Mouse (Mus musculus) Muller cell, postnatal 12 days (primary cell): ENCODE data around the gene Sar1b.
"Not testable (repeated sequence)": the region's sequence is repeated elsewhere in the genome, so short reads cannot be mapped to it uniquely, and the experiment has no call there.

Experiments
- DNase-seq: peaks from one replicate; pipeline ENCODE4 v3.0.0-alpha.2; 2015; ENCODE audit errors: inconsistent ontology term

Sar1b gene

DNA sequence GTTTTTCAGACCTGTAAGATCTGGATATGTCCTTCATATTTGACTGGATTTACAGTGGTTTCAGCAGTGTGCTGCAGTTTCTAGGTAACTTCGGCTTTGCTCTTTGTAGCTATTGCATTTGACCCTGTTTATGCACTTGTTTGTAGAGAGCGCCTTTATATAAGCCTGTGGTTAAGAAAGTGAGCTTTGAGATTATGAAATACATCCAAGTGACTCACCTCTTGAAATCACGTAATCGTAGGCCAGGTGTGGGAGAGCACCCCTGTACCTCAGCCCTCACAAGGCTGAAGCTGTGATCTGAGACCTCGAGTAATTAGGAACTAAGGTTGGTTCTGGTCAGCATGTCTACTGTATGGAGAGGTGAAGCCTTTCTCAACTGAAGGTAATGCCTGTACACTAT lies 14.0 kb downstream of the Sar1b start:
- no peak for DNase-seq

DNA sequence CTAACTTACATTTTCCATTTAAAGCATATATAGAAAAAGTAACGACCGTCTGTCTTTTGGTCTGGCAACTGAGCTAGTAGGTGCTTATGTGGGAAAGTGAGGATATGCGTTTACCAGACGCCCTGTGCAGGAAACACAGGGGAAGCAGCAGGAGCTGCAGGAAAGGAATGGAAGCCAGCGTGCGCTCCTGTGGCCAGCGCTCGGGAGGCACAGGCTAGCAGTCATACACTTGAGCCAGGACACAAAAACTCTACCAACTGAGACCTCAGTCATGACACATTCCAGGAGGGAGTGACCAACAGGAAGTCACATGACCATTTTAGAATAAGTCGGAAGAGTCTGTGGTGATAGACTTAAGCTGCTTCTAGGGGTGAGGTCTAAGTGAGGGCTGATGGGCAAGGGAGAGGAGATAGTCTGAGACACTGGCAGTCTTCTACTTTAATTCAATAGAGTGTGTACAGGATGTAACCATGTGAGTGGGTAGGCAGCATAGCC lies 17.3 kb downstream of the Sar1b start:
- DNase-seq: no peak

DNA sequence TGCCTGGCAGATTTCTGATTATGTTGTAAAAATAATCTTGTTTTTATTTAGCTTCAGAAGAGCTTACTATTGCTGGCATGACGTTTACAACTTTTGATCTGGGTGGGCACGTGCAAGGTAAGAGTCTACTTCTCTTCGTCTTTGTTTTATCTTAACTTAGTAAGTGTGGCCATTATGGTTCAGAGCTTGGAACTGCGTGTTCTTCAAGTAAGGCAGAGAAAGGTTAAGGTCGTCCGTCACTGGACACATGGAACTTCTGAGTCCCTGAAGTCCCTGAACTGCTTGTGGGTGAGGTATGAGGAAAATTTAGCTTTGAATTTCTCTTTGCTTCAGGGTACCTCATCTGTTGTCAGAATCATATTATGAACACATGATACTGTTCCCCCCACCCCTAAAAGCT lies 19.2 kb downstream of the Sar1b start:
- no peak for DNase-seq

DNA sequence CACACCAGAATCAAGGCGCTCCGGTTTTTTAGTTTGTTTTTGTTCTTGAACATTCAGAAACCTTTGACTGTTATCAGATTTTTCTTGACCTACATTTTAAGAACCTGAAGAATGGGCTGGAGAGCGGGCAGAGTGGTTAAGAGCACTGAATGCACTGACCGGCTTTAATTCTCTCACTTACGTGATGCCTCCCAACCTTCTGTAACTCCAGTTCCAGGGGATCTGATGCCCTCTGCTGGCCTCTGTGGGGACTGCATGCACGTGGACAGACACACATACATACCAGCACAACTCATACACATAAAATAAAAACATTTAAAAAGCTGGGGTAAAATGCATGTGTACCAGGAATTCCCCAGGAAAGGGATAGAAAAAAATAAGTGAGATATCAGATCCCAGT lies 22.4 kb downstream of the Sar1b start:
- DNase-seq: no peak

DNA sequence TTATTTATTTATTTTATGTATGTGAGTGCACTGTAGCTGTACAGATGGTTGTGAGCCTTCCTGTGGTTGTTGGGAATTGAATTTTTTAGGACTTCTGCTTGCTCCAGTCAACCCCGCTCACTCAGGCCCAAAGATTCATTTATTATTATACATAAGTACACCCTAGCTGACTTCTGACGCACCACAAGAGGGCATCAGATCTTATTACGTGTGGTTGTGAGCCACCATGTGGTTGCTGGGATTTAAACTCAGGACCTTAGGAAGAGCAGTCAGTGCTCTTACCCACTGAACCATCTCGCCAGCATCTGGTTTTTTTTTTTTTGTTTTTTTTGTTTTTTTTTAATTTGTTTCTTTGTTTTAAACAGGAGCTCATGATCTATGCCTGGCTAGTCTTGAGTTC lies 26.2 kb downstream of the Sar1b start:
- DNase-seq: not testable (repeated sequence)

DNA sequence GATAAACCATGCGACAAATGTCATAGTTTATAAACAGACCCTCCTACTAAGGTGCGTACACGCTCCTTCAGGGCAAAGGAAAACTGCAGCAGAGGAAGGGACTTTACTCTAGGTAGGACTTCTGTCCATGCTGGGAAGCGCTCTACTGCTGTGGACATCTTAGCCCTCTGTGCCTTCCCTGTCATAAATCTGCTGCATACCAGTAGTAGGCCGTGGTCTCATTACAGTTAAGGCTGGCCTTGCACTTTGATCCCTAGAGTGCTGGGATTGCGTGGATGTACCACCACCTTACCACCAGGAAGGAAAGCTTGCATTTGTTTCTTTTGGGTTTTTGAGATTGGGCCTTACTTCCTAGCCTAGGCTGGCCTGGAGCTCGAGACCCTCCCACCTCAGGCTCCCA lies 27.2 kb downstream of the Sar1b start:
- no peak for DNase-seq

DNA sequence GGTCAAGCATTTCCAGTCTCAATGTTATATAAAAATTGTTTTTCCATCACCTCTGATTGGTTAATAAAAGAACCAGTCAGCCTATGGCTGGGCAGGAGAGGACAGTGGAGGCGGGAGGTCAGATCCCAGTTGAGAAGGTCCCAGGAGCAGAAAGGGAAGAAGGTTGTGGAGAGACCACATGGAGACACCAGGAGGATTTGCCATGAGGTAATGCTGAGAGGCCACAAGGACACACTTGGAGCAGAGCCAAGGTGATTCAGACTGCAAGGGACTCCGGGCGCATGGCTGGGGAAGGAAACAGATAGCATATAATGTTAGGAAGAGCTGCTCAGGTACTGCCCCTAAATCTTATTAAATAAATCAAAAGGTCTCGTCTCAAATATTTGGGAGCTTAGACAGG lies 32.8 kb downstream of the Sar1b start:
- peak; percentile 25 for DNase-seq

DNA sequence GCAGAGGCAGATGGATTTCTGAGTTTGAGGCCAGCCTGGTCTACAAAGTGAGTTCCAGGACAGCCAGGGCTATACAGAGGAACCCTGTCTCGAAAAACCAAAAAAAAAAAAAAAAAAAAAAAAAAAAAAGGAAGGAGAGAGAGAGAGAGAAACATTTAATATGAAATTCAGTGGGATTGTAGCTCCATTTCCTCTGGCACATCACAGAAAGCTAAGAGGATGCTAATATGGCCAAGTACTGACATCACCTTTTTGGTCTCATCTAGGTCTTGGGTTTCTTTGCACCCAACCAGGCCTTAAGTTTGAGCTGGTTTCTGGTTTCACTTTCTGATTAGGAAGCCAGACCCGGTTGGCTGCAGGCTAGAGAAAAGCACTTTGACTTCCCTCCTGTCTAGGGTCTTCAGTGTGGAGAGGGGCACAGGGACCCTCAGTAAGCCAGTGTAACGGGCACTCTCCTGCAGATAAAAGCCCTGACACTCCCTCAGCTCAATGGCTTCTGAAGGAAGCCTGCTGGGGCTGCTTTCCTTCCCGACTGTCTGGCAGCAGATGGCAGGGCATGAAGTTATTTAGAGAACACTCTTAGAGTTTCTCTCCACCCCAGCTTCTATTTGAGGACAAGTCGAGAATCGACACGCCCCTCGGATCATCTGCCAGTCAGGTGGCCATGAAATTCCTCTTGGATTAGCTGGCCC lies 37.3 kb downstream of the Sar1b start:
- no peak for DNase-seq

DNA sequence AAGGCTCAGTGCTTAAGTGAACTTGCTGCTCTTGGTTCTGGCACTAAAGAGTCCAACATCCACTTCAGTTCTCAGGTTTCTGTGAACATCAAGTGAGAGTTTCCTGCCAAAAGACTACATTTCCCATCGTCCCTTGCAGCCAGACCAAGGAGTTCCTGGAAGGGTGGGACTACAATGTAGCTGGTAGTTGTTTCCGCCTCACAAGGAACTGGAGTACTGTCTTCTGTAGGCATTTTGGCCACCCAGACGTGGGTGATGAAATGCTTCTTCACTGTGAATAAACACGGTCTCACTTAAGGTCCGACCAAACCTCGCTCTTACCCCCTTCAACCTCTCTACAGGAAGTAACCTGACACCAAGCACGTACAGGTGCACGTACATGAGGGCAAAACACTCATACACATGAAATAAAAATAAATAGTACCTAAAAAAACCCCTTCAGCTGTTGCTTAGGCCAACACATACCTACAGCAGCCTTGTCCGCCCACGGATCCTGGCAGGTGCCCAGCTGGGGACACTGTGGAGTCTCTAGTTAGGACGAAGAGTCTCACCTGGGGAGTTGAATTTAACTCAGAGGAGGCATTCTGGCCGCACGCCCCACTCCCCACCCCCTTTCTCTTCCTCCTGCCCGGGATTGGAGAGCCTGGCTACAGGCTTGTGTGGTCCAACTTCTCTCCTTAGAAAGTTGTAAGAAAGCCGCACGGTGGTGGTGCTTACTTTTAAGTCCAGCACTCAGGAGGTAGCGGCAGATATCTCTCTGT lies 41.9 kb downstream of the Sar1b start:
- DNase-seq: peak; percentile 59

DNA sequence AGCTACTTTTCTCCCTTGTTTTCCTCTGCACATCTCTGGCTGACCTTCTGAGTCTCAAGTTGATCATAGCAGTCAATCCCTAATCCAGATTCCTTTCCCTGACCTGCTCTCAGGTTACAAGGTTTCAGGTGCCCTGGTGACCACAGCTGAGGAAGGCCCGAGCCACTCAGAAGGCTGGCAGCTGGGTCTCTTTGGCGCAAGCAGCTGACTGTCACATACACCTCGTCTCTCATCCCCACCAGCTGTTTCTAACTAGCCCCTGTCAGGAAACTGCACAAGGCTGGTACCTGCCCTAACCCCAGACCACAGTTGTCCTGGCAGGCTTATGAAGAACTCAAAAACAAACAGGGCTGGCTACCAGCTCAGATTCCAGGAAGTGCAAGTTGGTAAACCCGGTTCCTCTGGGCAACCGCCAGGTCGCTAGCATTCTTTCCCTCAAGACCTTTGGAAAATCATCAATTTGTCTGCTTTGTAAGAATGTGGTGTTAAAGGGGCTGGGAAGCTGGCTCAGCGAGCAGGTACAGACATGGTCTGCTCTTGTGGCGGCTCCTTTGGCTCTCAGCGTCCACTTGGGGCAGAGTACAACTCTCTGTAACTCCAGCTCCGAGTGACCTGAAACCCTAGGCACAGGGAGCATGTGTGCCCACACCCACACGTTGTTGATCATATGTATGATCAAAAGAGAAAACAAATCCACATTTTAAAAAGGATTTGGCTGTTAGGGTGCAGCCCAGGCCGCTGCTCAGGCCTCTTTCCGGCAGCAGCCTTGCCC lies 43.8 kb downstream of the Sar1b start:
- peak; percentile 77 for DNase-seq

DNA sequence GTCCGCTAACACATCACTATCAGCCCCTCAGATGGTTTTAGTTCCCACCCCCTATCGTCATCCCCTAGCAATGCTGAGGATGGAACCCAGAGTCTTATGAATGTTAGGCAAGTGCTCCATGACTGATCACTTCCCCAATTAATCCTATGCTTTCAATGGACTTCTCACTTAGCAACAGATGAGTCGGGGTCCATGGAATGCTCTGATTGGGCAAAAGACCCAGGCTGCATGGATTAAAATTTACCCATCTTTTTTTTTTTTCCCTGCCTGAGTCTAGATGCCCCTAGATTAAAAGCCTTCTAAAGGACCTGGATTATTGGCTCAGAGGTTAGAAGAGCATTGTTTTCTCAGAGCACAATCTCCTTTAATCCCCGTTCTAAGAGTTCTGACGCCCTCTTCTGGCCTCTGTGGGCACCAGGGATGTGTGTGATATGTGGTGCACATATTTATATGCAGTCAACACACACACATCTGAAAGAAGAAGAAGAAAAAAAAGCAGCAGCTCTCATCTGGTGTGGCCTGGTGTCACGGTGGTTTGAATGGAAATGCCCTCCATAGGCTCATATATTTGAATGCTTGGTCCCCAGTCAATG lies 46.2 kb downstream of the Sar1b start:
- DNase-seq: peak; percentile 74

DNA sequence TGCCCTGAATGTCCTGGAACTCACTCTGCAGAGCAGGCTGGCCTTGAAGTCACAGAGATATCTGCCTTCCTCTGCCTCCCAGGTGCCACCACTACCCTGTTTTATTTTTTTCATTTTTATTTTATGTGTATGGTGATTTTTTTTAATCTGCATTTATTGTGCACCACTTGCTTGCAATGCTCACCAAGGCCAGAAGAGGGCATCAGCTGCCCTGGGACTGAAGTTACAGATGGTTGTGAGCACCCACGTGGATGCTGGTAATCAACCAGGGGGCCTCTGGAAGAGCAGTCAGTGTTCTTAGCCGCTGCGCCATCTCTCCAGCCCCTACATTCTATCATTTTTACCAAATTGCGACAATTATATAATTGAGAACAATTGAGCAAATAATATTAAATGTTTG lies 47.7 kb downstream of the Sar1b start:
- DNase-seq: no peak

DNA sequence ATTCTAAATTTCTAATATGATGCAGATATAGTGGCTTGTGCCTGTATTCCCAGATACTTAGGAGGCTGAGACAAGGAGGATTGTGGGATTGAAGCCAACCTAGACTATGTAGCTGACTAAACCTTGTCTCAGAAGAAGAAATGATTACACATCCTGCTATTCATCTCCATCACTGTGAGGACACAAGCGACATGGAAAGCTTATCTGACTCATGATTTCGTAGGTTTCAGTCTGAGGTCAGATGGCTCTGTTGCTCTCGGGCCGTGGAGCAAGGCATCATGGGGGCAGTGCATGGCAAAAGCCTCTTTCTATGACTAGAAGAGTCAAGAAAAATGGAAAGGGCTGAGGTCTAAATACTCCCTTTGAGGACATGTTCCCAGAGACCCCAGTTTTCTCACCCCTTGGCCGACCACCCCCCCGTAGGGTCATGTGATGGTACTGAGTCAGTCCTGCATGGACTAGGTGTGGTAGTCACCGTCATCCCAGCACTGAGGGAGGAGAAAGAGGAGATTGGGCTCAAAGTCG lies 48.6 kb downstream of the Sar1b start:
- DNase-seq: no peak

DNA sequence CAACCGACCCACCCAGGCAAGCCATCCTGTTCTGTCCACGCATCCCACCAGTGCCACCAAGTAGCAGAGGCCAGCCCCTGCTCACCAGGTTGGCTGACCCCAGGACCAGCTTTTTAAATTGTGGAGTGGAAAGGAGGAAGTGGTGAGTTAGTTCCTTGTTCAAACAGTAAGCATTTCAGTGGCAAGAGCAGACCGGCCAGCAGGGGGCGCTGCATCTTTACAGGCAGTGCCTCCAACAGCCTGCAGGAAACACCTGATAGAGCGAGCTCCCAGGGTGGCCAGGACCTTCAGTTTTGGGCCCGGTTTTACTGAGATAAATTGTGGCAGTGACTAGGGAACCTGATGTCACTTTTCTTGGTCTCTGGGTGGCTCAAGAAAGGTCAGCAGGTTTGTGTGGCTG lies 54.3 kb downstream of the Sar1b start:
- peak; percentile 78 for DNase-seq

DNA sequence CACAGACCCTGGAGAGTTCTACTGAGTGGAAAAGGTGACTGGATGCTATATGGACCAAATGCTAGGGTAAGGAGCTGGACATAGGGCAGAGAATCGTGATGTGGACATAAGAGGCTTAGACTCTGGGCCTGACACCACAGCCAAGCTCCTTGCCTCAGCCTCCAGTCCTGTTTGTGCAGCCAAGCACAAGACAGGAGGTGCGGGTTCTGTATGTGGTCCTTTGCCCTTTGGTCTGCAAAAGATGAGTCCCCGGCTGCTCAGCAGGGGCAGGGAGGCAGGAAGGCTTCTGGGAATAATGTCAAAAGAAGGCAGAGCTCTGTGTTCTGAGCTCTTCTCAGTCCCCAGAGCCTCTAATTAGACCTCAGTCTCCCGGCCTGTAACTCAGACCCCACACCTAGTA lies 55.4 kb downstream of the Sar1b start:
- no peak for DNase-seq

DNA sequence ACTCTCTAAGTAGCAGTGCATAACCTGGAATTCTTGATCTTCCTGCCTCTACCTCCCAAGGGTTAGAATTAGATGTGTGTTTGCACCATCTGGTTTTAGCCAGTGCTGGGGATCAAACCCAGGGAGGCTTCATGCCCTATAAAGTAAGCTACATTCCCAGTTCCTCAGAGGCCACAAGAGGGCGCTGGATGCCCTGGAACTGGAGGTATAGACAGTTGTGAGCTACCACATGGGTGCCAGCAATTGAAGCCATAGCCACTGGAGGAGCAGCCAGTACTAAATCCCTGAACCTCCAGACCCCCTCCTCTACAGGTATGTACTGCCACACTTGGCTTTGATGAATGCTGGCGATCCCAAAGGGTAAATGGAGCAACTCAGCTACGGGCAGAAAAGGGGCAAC lies 56.5 kb downstream of the Sar1b start:
- DNase-seq: no peak

DNA sequence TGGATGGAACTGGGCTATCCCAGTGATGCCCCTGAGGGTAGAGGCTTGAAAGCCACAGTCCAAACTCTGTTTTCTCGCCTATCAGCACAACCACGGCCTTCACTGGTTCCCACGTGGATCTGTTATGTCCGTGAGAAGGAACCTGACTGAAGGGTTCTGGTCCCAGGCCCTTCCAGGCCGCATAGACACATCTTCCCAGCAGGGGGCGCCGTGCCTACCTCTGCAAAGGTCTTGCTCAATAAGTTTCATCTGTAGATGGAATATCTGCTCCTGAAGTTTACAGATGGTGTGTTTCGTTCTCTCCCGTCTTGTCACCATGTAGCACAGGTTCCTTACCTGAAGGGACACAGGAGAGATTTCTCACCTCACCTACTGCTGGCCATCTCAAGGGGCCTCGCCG lies 57.4 kb downstream of the Sar1b start:
- DNase-seq: peak; percentile 52

DNA sequence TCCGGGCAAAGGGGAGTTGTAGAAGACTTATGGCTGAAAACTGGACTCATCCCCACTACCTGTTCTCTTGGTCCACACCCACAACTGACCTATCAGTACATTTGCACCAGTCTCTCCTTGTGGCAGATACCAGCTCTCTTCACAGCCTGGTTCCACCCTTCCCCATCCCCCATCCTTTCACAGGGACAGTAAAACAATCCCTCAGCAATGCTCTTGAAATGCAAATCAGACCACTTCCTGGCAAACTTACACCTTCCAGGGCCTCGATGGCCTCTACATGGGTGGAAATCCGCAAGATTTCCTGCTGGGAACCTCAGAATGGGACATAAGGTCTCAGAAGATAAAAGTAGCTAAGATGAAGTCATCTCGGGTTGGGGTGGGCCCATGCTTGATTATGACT lies 59.2 kb downstream of the Sar1b start:
- no peak for DNase-seq

DNA sequence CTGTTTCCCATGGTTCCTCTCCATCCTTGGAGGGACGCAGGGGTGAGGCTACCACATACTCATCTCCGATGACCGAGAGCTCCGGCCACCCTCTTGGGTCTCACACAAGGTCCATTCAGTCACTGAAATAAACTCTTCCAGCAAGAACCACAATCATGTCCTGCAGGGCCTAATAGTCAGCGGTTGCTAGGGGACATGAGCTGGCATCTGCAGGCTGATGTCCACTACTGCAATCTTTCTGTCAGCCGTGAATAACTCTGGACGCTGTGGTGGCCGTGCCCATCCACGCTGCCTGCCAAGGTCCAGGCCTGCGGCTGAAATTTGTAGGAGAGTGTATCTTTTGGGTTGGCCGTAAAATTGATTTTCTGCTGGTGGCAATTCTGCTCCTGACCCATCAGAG lies 59.8 kb downstream of the Sar1b start:
- DNase-seq: peak; percentile 76

DNA sequence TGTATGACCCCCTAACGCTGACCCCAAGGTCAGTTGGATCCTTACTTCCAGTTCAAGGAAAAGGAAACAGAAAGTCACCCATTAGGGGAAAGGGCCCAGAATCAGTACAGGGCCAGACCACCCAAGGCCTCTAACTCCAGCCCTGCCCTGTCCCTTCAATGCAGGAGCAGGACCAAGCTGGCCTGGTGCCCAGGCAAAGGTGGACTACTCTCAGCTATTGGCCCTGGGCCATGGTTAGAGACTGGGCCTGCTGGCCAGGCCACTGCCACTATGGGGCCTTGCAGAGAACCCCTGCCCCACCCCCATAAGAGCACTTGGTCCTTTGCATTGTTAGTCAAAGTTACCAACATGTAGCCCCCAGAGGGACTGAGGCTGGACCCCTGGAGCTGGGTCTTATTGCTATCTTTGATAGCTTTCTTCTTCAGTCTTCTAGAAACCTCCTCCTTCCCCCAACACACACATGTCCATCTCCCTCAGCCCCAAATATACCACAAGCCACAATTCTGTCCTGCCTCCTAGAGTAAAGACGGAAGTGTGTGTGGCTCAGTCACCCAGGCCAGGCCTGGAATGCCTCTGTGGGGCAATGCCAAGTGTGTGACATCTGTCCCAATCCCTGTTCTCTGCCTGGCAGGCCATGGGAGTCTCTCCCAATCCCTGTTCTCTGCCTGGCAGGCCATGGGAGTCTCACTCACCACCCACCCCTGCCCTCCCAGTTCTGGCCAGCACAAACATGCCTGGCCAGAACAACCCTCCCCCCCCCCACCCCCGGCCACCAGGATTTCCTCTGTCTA lies 60.7 kb downstream of the Sar1b start:
- no peak for DNase-seq

DNA sequence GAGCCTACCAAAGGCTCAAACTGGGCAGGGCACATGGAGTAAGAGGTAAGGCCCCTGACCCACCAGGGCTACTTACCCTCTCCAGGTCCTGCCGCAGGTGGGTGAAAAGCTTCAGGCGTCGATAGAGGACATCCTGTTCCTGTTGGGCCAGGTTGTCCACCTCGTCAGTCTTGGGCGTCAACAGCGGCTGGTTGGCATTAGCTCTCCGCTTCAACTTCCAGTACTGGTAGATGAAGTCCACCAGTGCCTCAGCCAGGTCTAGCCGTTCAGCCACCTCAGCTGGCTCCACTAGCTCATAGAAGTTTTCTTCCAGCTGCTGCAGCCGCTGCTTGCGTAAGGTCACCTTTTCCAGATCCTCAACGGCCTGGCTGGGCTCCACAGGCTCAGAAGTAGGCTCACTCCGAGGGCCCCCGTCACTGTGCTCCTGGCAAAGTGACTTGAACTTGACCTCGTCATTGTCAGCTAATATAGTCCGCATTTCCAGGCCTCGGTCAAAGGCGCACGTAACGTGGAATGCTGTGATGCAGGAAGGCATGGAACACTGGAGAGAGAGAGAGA lies 61.5 kb downstream of the Sar1b start:
- no peak for DNase-seq
